Mouse (Mus musculus) limb, embryonic 10.5 days (tissue): Measurements from ENCODE around the gene Zbtb20. TPM values are rescaled to one million over a fixed set of nuclear protein-coding genes. Genes with fewer than 3 reads are reported as not detected.

ENCODE experiments used
- DNase-seq: peaks from one replicate; pipeline ENCODE4 v3.0.0-alpha.2; 2017; ENCODE audit warnings: low spot score
- H3K27ac ChIP-seq: fragments of 300-500 bp; sonication (generic); 2 replicates; pipeline ENCODE4 v1.5.1; 2016; ENCODE audit warnings: mild to moderate bottlenecking
- H3K27me3 ChIP-seq: fragments of 300-500 bp; sonication (generic); 2 replicates; pipeline ENCODE4 v1.6.1; 2016; ENCODE audit warnings: low read depth, mild to moderate bottlenecking; ENCODE audit not compliant: poor library complexity, severe bottlenecking
- H3K36me3 ChIP-seq: fragments of 300-500 bp; sonication (generic); 2 replicates; pipeline ENCODE4 v1.6.1; 2016; ENCODE audit warnings: mild to moderate bottlenecking, moderate library complexity
- H3K4me1 ChIP-seq: fragments of 300-500 bp; sonication (generic); 2 replicates; pipeline ENCODE4 v1.6.1; 2016
- H3K4me3 ChIP-seq: fragments of 300-500 bp; sonication (generic); 2 replicates; pipeline ENCODE4 v1.5.1; 2016; ENCODE audit warnings: mild to moderate bottlenecking, moderate library complexity
- H3K9me3 ChIP-seq: fragments of 300-500 bp; sonication (generic); replicated peaks from 2 replicates; pipeline ENCODE4 v1.6.1; 2016; ENCODE audit warnings: mild to moderate bottlenecking
- WGBS: fragments of 180-500 bp; shearing (Covaris S2); methylation state at CpG from one replicate; pipeline ENCODE4 v1.1.7; 2016; 5-methylcytosine and 5-hydroxymethylcytosine counted together
- polyA plus RNA-seq: library from polyadenylated mRNA; unstranded; fragments of >200 nt; fragmentation: Nextera tagmentation; extraction: Ambion mirVana; gene quantifications from 2 replicates; pipeline ENCODE4 v1.2.1, GENCODE M21; 2016

Zbtb20 gene
- polyA plus RNA-seq, 1 experiment from 2014 or later: 11.7 TPM

- H3K4me3 ChIP-seq: no peak overlapping the region
- no peaks in the 10 kb centered on the region for H3K9me3 ChIP-seq
- WGBS: 83% methylated on average over 6 of the region's 6 CpGs
- H3K4me1 ChIP-seq: no peaks in the 10 kb centered on the region
- no peaks in the 10 kb centered on the region for H3K27me3 ChIP-seq
- DNase-seq: no peak
- H3K27ac ChIP-seq: no peak overlapping the region
- no peaks in the 10 kb centered on the region for H3K36me3 ChIP-seq
These were observed 501.1 kb downstream of the Zbtb20 start for GRCm38 (mm10) chr16:43376782-43377181.

DNA sequence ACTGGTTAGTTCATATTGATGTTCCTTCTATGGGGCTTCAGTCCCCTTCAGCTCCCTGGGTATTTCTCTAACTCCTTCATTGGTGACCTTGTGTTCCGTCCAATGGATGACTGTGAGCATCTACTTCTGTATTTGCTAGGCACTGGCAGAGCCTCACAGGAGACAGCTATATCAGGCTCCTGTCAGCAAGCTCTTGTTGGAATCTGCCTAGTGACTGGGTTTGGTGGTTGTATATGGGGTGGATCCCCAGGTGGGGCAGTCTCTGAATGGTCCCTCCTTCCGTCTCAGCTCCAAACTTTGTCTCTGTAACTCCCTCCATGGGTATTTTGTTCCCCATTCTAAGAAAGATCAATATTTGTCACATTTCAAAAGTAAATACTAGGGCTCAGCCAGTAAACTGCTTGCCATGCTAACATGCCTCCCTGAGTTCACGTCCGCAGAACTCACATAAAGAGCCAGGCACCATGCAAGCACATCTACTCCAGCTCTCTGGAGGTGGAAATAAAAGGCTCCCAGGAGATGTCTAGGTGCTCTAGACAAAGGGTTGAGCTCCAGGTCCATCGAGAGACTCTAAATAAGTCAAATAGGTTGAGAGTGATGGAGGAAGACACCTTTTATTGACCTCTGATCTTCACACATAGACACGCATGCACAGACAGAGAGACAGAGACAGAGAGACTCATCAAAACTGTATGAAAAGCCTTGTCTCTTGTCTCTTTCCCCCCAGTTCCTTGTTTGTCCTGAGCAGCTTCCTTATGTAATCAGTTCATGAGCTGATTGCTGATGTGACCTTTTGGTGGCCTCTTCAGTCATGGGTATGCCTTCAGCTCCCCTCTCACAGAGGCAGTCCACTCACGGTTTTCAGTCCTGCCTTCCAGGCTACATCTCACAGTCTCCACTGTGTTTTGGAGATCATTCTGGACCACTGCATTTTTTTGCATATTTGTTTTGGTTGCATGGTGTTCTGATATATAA lies 504.0 kb downstream of the Zbtb20 start:
- H3K36me3 ChIP-seq: no peaks in the 10 kb centered on the region
- no peaks in the 10 kb centered on the region for H3K27me3 ChIP-seq
- no peak for DNase-seq
- H3K4me1 ChIP-seq: no peaks in the 10 kb centered on the region
- WGBS: 85% methylated on average over 7 of the region's 7 CpGs
- no peak overlapping the region for H3K27ac ChIP-seq
- H3K9me3 ChIP-seq: no peaks in the 10 kb centered on the region
- no peak overlapping the region for H3K4me3 ChIP-seq

DNA sequence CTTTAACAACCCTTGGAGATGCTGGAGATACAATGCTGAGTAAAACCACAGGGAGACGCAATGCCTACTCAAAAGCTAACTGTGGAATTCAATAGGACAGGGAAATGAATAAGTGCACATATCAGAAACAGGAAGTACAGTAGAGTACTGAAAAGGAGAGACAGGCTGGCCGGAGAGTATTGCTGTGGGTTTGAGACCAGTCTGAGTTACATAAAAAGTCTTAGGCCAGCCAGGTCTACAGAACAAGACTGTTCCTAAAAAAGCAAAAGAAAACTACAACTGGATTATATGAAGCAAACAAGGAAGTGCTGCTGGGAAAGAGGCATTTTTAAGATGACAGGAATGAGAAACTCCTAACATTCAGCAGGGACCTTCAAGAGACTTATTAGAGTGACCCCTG lies 505.5 kb downstream of the Zbtb20 start:
- H3K9me3 ChIP-seq: no peaks in the 10 kb centered on the region
- 92% methylated on average over 2 of the region's 2 CpGs for WGBS
- DNase-seq: no peak

GRCm38 (mm10) chr16:43383149-43383740 lies 507.6 kb downstream of the Zbtb20 start:
- Histone ChIP-seq H3K27ac (no peak overlapping the region), H3K9me3 (no peaks in the 10 kb centered on the region), H3K27me3 (no peaks in the 10 kb centered on the region), H3K4me1 (no peaks in the 10 kb centered on the region), H3K36me3 (no peaks in the 10 kb centered on the region), H3K4me3 (no peak overlapping the region)
- DNase-seq: no peak
- 87% methylated on average over 7 of the region's 7 CpGs for WGBS

More for the DNA sequence above, 505.5 kb downstream of the Zbtb20 start:
- H3K27ac ChIP-seq: no peak overlapping the region
- H3K36me3 ChIP-seq: no peaks in the 10 kb centered on the region
- H3K27me3 ChIP-seq: no peaks in the 10 kb centered on the region
- no peak overlapping the region for H3K4me3 ChIP-seq
- H3K4me1 ChIP-seq: no peaks in the 10 kb centered on the region

DNA sequence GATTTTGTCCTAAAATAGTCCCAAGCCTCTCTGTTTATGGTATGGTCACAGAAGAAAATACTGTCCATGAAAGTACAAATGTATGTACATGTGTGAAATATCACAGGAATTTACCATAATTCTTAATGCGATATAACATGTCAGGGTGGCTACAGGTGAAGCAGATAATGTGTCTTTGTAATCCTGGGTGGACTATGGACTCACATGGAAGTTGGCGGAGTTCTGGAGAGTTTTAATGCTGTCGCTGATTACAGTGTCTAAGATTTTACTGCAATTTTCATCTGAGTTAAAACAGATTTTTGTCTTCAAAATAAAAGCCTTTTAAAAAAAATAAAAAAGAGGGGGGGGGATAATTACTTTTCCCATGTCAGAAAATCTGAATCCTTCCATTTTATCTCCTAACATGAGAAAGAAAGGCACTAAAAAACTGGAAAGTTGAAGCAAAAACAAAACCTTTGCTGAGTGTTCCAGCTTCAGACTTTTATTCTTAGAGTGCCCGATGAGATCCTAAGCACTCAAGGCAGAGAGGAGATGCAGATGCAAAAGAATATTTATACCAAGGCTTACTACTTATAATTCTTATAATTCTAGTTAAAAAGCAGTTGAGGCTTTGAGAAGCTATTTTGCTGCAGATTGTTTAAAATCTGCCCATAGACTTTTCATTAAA lies 509.4 kb downstream of the Zbtb20 start:
- no peaks in the 10 kb centered on the region for H3K9me3 ChIP-seq
- no peak for DNase-seq
- no peak overlapping the region for H3K27ac ChIP-seq
- no peaks in the 10 kb centered on the region for H3K27me3 ChIP-seq
- no peak overlapping the region for H3K4me3 ChIP-seq
- 92% methylated on average over 4 of the region's 4 CpGs for WGBS
- H3K36me3 ChIP-seq: no peaks in the 10 kb centered on the region
- H3K4me1 ChIP-seq: no peaks in the 10 kb centered on the region

GRCm38 (mm10) chr16:43385620-43386210 lies 510.0 kb downstream of the Zbtb20 start:
- Histone ChIP-seq H3K9me3 (no peaks in the 10 kb centered on the region), H3K4me3 (no peak overlapping the region), H3K36me3 (no peaks in the 10 kb centered on the region), H3K27me3 (no peaks in the 10 kb centered on the region), H3K4me1 (no peaks in the 10 kb centered on the region), H3K27ac (no peak overlapping the region)
- DNase-seq: no peak
- 69% methylated on average over 5 of the region's 5 CpGs for WGBS

GRCm38 (mm10) chr16:43386426-43386825 lies 510.7 kb downstream of the Zbtb20 start:
- no peak for DNase-seq
- Histone ChIP-seq H3K27me3 (no peaks in the 10 kb centered on the region), H3K9me3 (no peaks in the 10 kb centered on the region), H3K27ac (no peak overlapping the region), H3K4me1 (no peaks in the 10 kb centered on the region), H3K36me3 (no peaks in the 10 kb centered on the region), H3K4me3 (no peak overlapping the region)
- WGBS: 84% methylated on average over 5 of the region's 5 CpGs

- Histone ChIP-seq H3K4me3 (no peak overlapping the region), H3K27ac (no peak overlapping the region), H3K9me3 (no peaks in the 10 kb centered on the region), H3K4me1 (peaks cover 5% of the 10 kb centered on the region), H3K27me3 (no peaks in the 10 kb centered on the region), H3K36me3 (no peaks in the 10 kb centered on the region)
- 91% methylated on average over 5 of the region's 5 CpGs for WGBS
- no peak for DNase-seq
These were observed 512.7 kb downstream of the Zbtb20 start for GRCm38 (mm10) chr16:43388389-43388788.

- no peak for DNase-seq
- no peak overlapping the region for H3K4me3 ChIP-seq
- 93% methylated on average over 4 of the region's 4 CpGs for WGBS
- H3K27ac ChIP-seq: no peak overlapping the region
- no peaks in the 10 kb centered on the region for H3K9me3 ChIP-seq
- H3K36me3 ChIP-seq: no peaks in the 10 kb centered on the region
- H3K4me1 ChIP-seq: peaks cover 13% of the 10 kb centered on the region
- H3K27me3 ChIP-seq: no peaks in the 10 kb centered on the region
These were observed 514.7 kb downstream of the Zbtb20 start for GRCm38 (mm10) chr16:43390387-43390786.

GRCm38 (mm10) chr16:43393382-43393781 lies 517.7 kb downstream of the Zbtb20 start:
- H3K9me3 ChIP-seq: no peaks in the 10 kb centered on the region
- H3K4me3 ChIP-seq: no peak overlapping the region
- no peaks in the 10 kb centered on the region for H3K27me3 ChIP-seq
- H3K36me3 ChIP-seq: no peaks in the 10 kb centered on the region
- 41% methylated on average over 4 of the region's 4 CpGs for WGBS
- no peak overlapping the region for H3K27ac ChIP-seq
- no peak for DNase-seq
- peaks cover 13% of the 10 kb centered on the region for H3K4me1 ChIP-seq

- no peak overlapping the region for H3K27ac ChIP-seq
- H3K36me3 ChIP-seq: no peaks in the 10 kb centered on the region
- no peaks in the 10 kb centered on the region for H3K27me3 ChIP-seq
- DNase-seq: no peak
- H3K4me1 ChIP-seq: peaks cover 13% of the 10 kb centered on the region
- no peak overlapping the region for H3K4me3 ChIP-seq
- 78% methylated on average over 9 of the region's 9 CpGs for WGBS
- no peaks in the 10 kb centered on the region for H3K9me3 ChIP-seq
These were observed 518.4 kb downstream of the Zbtb20 start for GRCm38 (mm10) chr16:43394013-43394568.

- no peaks in the 10 kb centered on the region for H3K9me3 ChIP-seq
- peaks cover 13% of the 10 kb centered on the region for H3K4me1 ChIP-seq
- H3K27me3 ChIP-seq: no peaks in the 10 kb centered on the region
- no peaks in the 10 kb centered on the region for H3K36me3 ChIP-seq
- no peak overlapping the region for H3K27ac ChIP-seq
- H3K4me3 ChIP-seq: no peak overlapping the region
- no peak for DNase-seq
- WGBS: 86% methylated on average over 2 of the region's 2 CpGs
These were observed 519.1 kb downstream of the Zbtb20 start for GRCm38 (mm10) chr16:43394760-43395159.
